Mouse (Mus musculus) bone marrow, adult 2 months (tissue): ENCODE data around the gene Bpi. TPM values are rescaled to one million over a fixed set of nuclear protein-coding genes. Genes with fewer than 3 reads are reported as not detected.

Source experiments
- H3K27ac ChIP-seq: fragments of 200-500 bp; 2 replicates; pipeline ENCODE4 v1.5.1; 2012; ENCODE audit warnings: low read depth, mild to moderate bottlenecking, control low read depth, inconsistent platforms, low read length; ENCODE audit not compliant: control insufficient read depth, poor library complexity, insufficient read depth
- H3K4me1 ChIP-seq: fragments of 200-500 bp; 2 replicates; pipeline ENCODE4 v1.6.1; 2011; ENCODE audit warnings: low read length; ENCODE audit not compliant: control insufficient read depth, insufficient read depth
- H3K4me3 ChIP-seq: fragments of 200-500 bp; replicated peaks from 2 replicates; pipeline ENCODE3; 2011; ENCODE audit warnings: mild to moderate bottlenecking, low read depth, low read length, control low read depth; ENCODE audit not compliant: control insufficient read depth
- CTCF ChIP-seq: fragments of 200-500 bp; IDR thresholded peaks from 2 replicates; pipeline ENCODE4 v1.5.1; 2011; ENCODE audit warnings: low read length, control low read depth; ENCODE audit not compliant: control insufficient read depth, insufficient read depth
- POLR2A ChIP-seq: fragments of 200-500 bp; IDR thresholded peaks from 2 replicates; pipeline ENCODE4 v1.6.1; 2011; ENCODE audit warnings: low read depth, mild to moderate bottlenecking, control low read depth, low read length, borderline replicate concordance; ENCODE audit not compliant: control insufficient read depth
- WGBS: fragments of 180-500 bp; shearing (Covaris S2); methylation state at CpG from one replicate; pipeline ENCODE4 v1.1.7; 2018; 5-methylcytosine and 5-hydroxymethylcytosine counted together
- polyA plus RNA-seq: library from polyadenylated mRNA; stranded (reverse); fragments of >200 nt; gene quantifications from 2 replicates; pipeline ENCODE4 v1.2.4, GENCODE M21; 2011; ENCODE audit warnings: low replicate concordance; ENCODE audit not compliant: missing spikeins, insufficient read depth, insufficient read length

The Bpi gene
- polyA plus RNA-seq, 1 experiment: not detected

- TF ChIP-seq POLR2A (no peak), CTCF (no peak)
- H3K4me3 ChIP-seq: no peak overlapping the region
- no peak overlapping the region for H3K27ac ChIP-seq
- 68% methylated on average over 4 of the region's 4 CpGs for whole genome bisulfite sequencing
- no peaks in the 10 kb centered on the region; the same call in 1 of the 2 replicates for H3K4me1 ChIP-seq
Observed at GRCm38 (mm10) chr2:158250558-158250957, 7.3 kb upstream of the Bpi start.

- Histone ChIP-seq H3K27ac (no peak overlapping the region), H3K4me3 (no peak overlapping the region), H3K4me1 (peaks cover 4% of the 10 kb centered on the region)
- TF ChIP-seq POLR2A (no peak), CTCF (no peak)
- 82% methylated on average over 5 of the region's 5 CpGs for WGBS
Observed at GRCm38 (mm10) chr2:158253806-158254205, 4.1 kb upstream of the Bpi start.

- H3K4me3 ChIP-seq: no peak overlapping the region
- H3K4me1 ChIP-seq: peaks cover 4% of the 10 kb centered on the region
Observed at GRCm38 (mm10) chr2:158256894-158257293, 1.0 kb upstream of the Bpi start.

GRCm38 (mm10) chr2:158258781-158259180 lies 887 bp downstream of the Bpi start:
- TF ChIP-seq CTCF (peak; percentile 75), POLR2A (no peak)

More at GRCm38 (mm10) chr2:158256894-158257293, 1.0 kb upstream of the Bpi start:
- TF ChIP-seq POLR2A: no peak
- no peak for TF ChIP-seq CTCF
- 44% methylated on average over 5 of the region's 5 CpGs for WGBS
- no peak overlapping the region for H3K27ac ChIP-seq

GRCm38 (mm10) chr2:158259498-158259897 lies 1.6 kb downstream of the Bpi start:
- 74% methylated on average over 8 of the region's 8 CpGs for WGBS
- no peak for TF ChIP-seq CTCF
- no peak for TF ChIP-seq POLR2A
- Histone ChIP-seq H3K27ac (no peak overlapping the region), H3K4me3 (no peak overlapping the region), H3K4me1 (peaks cover 4% of the 10 kb centered on the region)

More at GRCm38 (mm10) chr2:158258781-158259180, 887 bp downstream of the Bpi start:
- 28% methylated on average over 12 of the region's 12 CpGs for WGBS
- H3K4me3 ChIP-seq: no peak overlapping the region
- H3K27ac ChIP-seq: no peak overlapping the region
- peaks cover 4% of the 10 kb centered on the region for H3K4me1 ChIP-seq

GRCm38 (mm10) chr2:158264877-158265276 lies 7.0 kb downstream of the Bpi start:
- 46% methylated on average over 3 of the region's 3 CpGs for WGBS
- H3K4me1 ChIP-seq: no peaks in the 10 kb centered on the region
- H3K4me3 ChIP-seq: no peak overlapping the region
- TF ChIP-seq CTCF (no peak), POLR2A (no peak)
- H3K27ac ChIP-seq: no peak overlapping the region

GRCm38 (mm10) chr2:158270017-158270416 lies 12.1 kb downstream of the Bpi start:
- TF ChIP-seq CTCF: no peak
- TF ChIP-seq POLR2A: no peak

GRCm38 (mm10) chr2:158273646-158274045 lies 15.8 kb downstream of the Bpi start:
- Histone ChIP-seq H3K4me1 (no peaks in the 10 kb centered on the region), H3K4me3 (no peak overlapping the region), H3K27ac (no peak overlapping the region)
- TF ChIP-seq POLR2A (no peak), CTCF (no peak)
- WGBS: 7% methylated on average over 2 of the region's 2 CpGs

More at GRCm38 (mm10) chr2:158270017-158270416, 12.1 kb downstream of the Bpi start:
- H3K4me3 ChIP-seq: no peak overlapping the region
- WGBS: 88% methylated on average over 8 of the region's 8 CpGs
- H3K27ac ChIP-seq: no peak overlapping the region
- no peaks in the 10 kb centered on the region for H3K4me1 ChIP-seq

- peak; percentile 43; the same call in 1 of the 2 replicates for TF ChIP-seq CTCF
- TF ChIP-seq POLR2A: no peak
- WGBS: 82% methylated on average over 3 of the region's 3 CpGs
- Histone ChIP-seq H3K4me1 (no peaks in the 10 kb centered on the region), H3K27ac (no peak overlapping the region), H3K4me3 (no peak overlapping the region)
Observed at GRCm38 (mm10) chr2:158275349-158275748, 17.5 kb downstream of the Bpi start.
